Mouse (Mus musculus) lung, postnatal 0 days (tissue): ENCODE measurements at regions not wholly inside any gene's neighbourhood (a gene's known extent, or its start where the extent isn't known, plus 50 kb on each side); places are given as distances from the start of the nearest gene placed in this dataset.

Source experiments
- CTCF ChIP-seq: IDR thresholded peaks from 2 replicates; pipeline ENCODE4 v1.5.1; 2016; ENCODE audit warnings: antibody characterized with exemption, mild to moderate bottlenecking
- EP300 ChIP-seq: IDR thresholded peaks from 2 replicates; pipeline ENCODE4 v1.6.1; 2016; ENCODE audit warnings: antibody characterized with exemption, mild to moderate bottlenecking, control low read depth

DNA sequence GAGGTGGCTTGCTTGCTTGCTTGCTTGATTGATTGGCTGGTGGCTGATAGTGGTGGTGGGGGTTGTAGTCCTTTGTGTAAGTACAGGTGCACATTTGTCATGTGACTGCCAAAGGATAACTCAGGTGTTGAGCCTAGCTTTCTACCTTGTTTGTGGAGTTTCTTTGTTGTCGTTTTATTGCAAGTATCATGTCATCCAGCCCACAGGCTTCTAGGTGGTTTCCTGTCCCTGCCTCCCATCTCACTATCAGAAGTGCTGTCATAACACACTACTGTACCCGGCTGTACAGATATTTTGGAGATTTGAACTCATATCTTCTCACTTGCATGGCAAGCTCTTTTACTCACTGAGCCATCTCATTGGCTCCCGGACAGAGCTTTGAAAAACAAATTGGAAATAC is 186.9 kb downstream of the Cog6 start:
- TF ChIP-seq EP300 (no peak), CTCF (no peak)
